Comparison of ENCODE assay signal across 19 mouse cellular contexts in genomic region chr4:135072671-135073070, GRCm38 (mm10). TPM values are rescaled to one million over a fixed set of nuclear protein-coding genes. Genes with fewer than 3 reads are reported as not detected.
"Had no signal": no experiment of that assay in that cellular context is flagged by ENCODE, and none has a peak within 500 bp of the region (broad histone marks: within the 10 kb centered on the region; RNA-seq: fewer than 3 reads in every experiment).

No protein-coding gene starts in this region.

- DNase-seq: liver, postnatal 0 days; lung, adult 2 months; lung, postnatal 10 days; lung, postnatal 4 days; midbrain, embryonic 14.5 days; right cerebral cortex, postnatal 25 days; right cerebral cortex, postnatal 4 days; spleen, adult 18-20 months; thymus, adult 2 months; thymus, postnatal 25 days had no signal

- H3K9ac ChIP-seq: liver, embryonic 15.5 days; liver, postnatal 0 days; lung, embryonic 15.5 days; neural tube, embryonic 12.5 days; stomach, embryonic 15.5 days had no signal

- H3K36me3 ChIP-seq: liver, embryonic 15.5 days; lung, embryonic 15.5 days; neural tube, embryonic 12.5 days; stomach, embryonic 15.5 days had no signal

- H3K4me2 ChIP-seq: liver, embryonic 15.5 days; lung, embryonic 15.5 days; midbrain, embryonic 11.5 days; neural tube, embryonic 12.5 days; stomach, embryonic 15.5 days had no signal

- H3K4me1 ChIP-seq: liver, embryonic 15.5 days; lung, embryonic 15.5 days; neural tube, embryonic 12.5 days; stomach, embryonic 15.5 days had no signal

- H3K4me3 ChIP-seq: liver, embryonic 15.5 days; lung, embryonic 15.5 days; myocyte; neural tube, embryonic 12.5 days; stomach, embryonic 15.5 days had no signal

- ATAC-seq: liver, postnatal 0 days; midbrain, embryonic 16.5 days had no signal

- H3K27me3 ChIP-seq: lung, embryonic 15.5 days; neural tube, embryonic 12.5 days; stomach, embryonic 15.5 days had no signal

- H3K9me3 ChIP-seq: liver, embryonic 15.5 days; lung, embryonic 15.5 days; neural tube, embryonic 12.5 days; stomach, embryonic 15.5 days had no signal

- H3K27ac ChIP-seq: liver, embryonic 15.5 days; lung, embryonic 15.5 days; neural tube, embryonic 12.5 days; stomach, embryonic 15.5 days; stomach, postnatal 0 days had no signal

RNA-seq across cellular contexts. Expression of gene Runx3, which starts 47.8 kb away (rescaled TPM):
- polyA plus RNA-seq: midbrain, embryonic 11.5 days; midbrain, embryonic 14.5 days; midbrain, embryonic 16.5 days; neural tube, embryonic 14.5 days had no signal
